Mouse (Mus musculus) embryonic facial prominence, embryonic 15.5 days (tissue): ENCODE measurements around the gene Rasal1. TPM values are rescaled to one million over a fixed set of nuclear protein-coding genes. Genes with fewer than 3 reads are reported as not detected.

Experiments
- ATAC-seq: fragments of 200-750 bp; cut with Nextera tagmentation; 2 replicates; pipeline ENCODE4 v1.8.0; 2017; ENCODE audit warnings: low read depth, moderate TSS enrichment; ENCODE audit not compliant: insufficient number of reproducible peaks, low FRiP score, low TSS enrichment
- H3K27ac ChIP-seq: fragments of 300-500 bp; sonication (generic); replicated peaks from 2 replicates; pipeline ENCODE4 v1.5.1; 2015; ENCODE audit warnings: mild to moderate bottlenecking, inconsistent platforms
- H3K27me3 ChIP-seq: fragments of 300-500 bp; sonication (generic); 2 replicates; pipeline ENCODE4 v1.6.1; 2015; ENCODE audit warnings: inconsistent platforms
- H3K36me3 ChIP-seq: fragments of 300-500 bp; sonication (generic); 2 replicates; pipeline ENCODE4 v1.6.1; 2015; ENCODE audit warnings: mild to moderate bottlenecking, inconsistent platforms
- H3K4me1 ChIP-seq: fragments of 300-500 bp; sonication (generic); 2 replicates; pipeline ENCODE4 v1.6.1; 2015; ENCODE audit warnings: inconsistent platforms
- H3K4me2 ChIP-seq: fragments of 300-500 bp; sonication (generic); replicated peaks from 2 replicates; pipeline ENCODE4 v1.6.1; 2015; ENCODE audit warnings: mild to moderate bottlenecking, inconsistent platforms
- H3K4me3 ChIP-seq: fragments of 300-500 bp; sonication (generic); replicated peaks from 2 replicates; pipeline ENCODE4 v1.5.1; 2015; ENCODE audit warnings: mild to moderate bottlenecking, inconsistent platforms
- H3K9ac ChIP-seq: fragments of 300-500 bp; sonication (generic); 2 replicates; pipeline ENCODE4 v1.6.1; 2015; ENCODE audit warnings: inconsistent platforms
- H3K9me3 ChIP-seq: fragments of 300-500 bp; sonication (generic); replicated peaks from 2 replicates; pipeline ENCODE4 v1.6.1; 2016; ENCODE audit warnings: inconsistent platforms
- WGBS: fragments of 180-500 bp; shearing (Covaris S2); methylation state at CpG from one replicate; pipeline ENCODE4 v1.1.7; 2015; 5-methylcytosine and 5-hydroxymethylcytosine counted together
- polyA plus RNA-seq: library from polyadenylated mRNA; unstranded; fragments of >200 nt; fragmentation: Nextera tagmentation; extraction: Ambion mirVana; gene quantifications from 2 replicates; pipeline ENCODE4 v1.2.1, GENCODE M21; 2015

Rasal1 gene
- polyA plus RNA-seq, 1 experiment from 2014 or later: 1.2 TPM

DNA sequence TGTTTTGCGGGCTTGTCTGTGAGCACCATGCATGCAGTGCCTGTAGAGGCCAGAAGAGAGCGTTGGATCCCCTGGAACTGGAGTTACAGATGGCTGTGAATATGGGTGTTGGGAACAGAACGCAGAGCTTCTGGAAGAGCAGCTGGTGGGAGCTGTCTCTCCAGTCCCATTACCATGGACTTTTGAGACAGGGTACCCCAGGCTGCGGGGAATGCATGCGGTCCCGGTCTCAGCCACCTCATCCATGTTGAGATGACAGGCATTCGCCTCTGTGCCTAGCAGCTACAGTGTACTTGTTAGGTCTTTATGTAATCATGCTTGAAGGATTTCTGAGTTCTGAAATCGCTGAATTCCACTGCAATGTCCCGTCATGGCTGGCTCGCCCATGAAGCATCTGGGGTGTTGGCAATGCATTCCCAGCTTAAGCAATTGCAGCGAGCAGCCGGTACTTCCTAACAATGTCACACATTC, 7.7 kb downstream of the Rasal1 start:
- Histone ChIP-seq H3K4me3 (no peak overlapping the region), H3K9ac (no peak overlapping the region), H3K4me1 (no peaks in the 10 kb centered on the region), H3K27me3 (peaks cover 7% of the 10 kb centered on the region; the same call in 1 of the 2 replicates), H3K9me3 (no peaks in the 10 kb centered on the region), H3K27ac (no peak overlapping the region), H3K36me3 (no peaks in the 10 kb centered on the region), H3K4me2 (no peak overlapping the region)
- 74% methylated on average over 12 of the region's 12 CpGs for WGBS
- ATAC-seq: no peak

DNA sequence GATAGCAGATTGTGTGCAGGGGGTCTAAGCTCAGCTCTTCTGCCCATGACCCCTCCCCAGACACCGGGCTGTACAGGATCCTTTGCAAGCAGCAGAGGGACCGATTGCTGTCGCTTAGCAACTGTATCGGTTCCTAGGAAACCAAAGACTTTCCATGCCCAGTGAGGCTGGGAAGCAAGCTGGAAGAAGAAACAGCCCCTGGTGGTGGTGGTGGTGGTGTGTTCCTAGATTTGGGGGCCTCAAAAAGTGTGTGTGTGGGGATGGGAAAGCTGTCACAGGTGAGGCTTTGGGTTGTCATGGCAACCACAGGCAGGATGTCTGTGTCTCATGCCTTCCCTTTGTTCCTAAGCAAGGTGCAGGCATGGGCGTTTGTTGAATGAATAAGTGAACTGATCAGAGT, 12.2 kb downstream of the Rasal1 start:
- Histone ChIP-seq H3K36me3 (no peaks in the 10 kb centered on the region), H3K9ac (no peak overlapping the region), H3K27ac (no peak overlapping the region), H3K4me3 (no peak overlapping the region), H3K9me3 (no peaks in the 10 kb centered on the region), H3K4me1 (no peaks in the 10 kb centered on the region), H3K27me3 (no peaks in the 10 kb centered on the region; the same call in none of the 2 replicates), H3K4me2 (no peak overlapping the region)
- 56% methylated on average over 5 of the region's 5 CpGs for WGBS
- no peak for ATAC-seq

DNA sequence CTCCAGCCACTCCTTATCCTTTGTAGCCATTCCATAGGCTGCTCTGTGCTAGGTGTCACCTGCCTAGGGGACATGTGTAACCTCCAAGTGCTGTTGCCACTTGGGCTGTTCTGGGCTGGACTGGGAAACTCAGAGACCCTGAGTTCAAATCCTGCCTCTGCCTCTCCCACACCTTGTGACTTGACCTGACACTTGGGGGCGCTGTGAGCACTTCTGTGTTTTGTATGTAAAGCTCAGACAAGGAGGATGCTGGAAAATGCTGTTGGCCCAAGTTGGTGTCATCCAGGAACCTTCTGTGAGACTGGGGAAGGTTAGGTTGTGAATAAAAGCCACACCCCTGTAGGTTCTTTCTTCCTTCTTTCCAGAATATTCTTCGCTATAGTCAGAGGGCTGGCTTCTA, 16.3 kb downstream of the Rasal1 start:
- Histone ChIP-seq H3K4me1 (no peaks in the 10 kb centered on the region), H3K27me3 (peaks cover 9% of the 10 kb centered on the region; the same call in 1 of the 2 replicates), H3K36me3 (no peaks in the 10 kb centered on the region), H3K4me3 (no peak overlapping the region), H3K9me3 (no peaks in the 10 kb centered on the region), H3K4me2 (no peak overlapping the region), H3K27ac (no peak overlapping the region), H3K9ac (no peak overlapping the region)
- no peak for ATAC-seq
- WGBS: 45% methylated on average over 2 of the region's 2 CpGs

DNA sequence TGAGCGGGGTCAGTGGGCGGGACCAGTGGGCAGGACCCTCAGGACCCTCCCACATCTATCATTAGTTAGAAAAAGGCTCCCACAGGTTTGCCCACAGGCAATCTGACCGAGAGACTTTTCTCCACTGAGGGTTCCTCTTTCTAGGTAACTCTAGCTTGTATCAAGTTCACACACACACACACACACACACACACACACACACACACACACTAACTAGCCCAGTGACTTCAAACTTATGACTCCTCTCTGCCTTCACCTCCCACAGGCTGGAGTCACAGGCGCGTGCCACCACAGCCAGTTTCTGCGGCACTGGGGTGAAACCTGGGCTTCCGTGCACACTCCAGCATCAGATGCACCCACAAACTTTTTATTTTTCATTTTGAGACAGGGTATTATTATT, 20.1 kb downstream of the Rasal1 start:
- no peaks in the 10 kb centered on the region for H3K4me1 ChIP-seq
- ATAC-seq: no peak
- H3K4me3 ChIP-seq: no peak overlapping the region
- 70% methylated on average over 7 of the region's 7 CpGs for WGBS
- H3K9ac ChIP-seq: no peak overlapping the region
- H3K4me2 ChIP-seq: no peak overlapping the region
- H3K9me3 ChIP-seq: no peaks in the 10 kb centered on the region
- H3K27ac ChIP-seq: no peak overlapping the region
- H3K27me3 ChIP-seq: peaks cover 9% of the 10 kb centered on the region; the same call in 1 of the 2 replicates
- no peaks in the 10 kb centered on the region for H3K36me3 ChIP-seq

DNA sequence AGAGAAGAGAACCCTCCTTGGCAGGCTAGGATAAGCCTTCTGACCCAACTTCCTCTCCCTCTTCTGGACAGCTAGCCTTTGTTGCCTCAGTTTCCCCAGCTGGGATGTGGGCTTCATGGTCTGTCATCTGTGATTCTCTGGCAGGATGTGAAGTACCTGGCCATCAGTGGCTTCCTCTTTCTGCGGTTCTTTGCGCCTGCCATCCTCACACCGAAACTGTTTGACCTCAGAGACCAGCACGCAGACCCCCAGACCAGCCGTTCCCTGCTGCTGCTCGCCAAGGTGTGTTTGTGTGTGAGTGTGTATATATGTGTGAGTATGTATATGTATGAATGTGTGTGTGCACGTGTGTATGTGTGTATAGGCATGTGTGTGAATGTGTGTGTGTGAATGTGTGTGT, 21.5 kb downstream of the Rasal1 start:
- Histone ChIP-seq H3K9ac (no peak overlapping the region), H3K9me3 (no peaks in the 10 kb centered on the region), H3K4me2 (no peak overlapping the region), H3K36me3 (no peaks in the 10 kb centered on the region), H3K4me1 (0 out of 2 replicates have a peak, but pooled peaks cover 5% of the 10 kb centered on the region), H3K27me3 (peaks cover 9% of the 10 kb centered on the region; the same call in 1 of the 2 replicates), H3K4me3 (no peak overlapping the region), H3K27ac (no peak overlapping the region)
- no peak for ATAC-seq
- 87% methylated on average over 7 of the region's 7 CpGs for WGBS

DNA sequence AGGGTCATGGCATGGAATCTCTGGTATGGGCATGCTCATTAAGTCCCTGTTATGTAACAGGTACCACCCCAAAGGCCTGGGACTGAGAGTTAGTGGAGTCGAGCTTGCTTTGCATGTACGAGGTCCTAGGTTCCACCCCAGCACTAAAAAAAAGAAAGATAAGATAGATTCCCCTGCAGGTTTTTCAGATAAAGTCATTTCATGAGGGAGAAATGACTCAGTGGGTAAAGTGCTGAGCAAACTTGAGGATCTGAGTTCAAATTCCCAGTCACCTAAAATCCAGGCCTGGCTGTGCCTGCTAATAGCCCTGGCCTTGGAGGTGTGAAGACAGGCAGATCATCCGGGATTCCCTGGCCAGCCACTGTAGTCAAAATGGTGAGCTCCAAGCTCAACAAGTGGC, 23.3 kb downstream of the Rasal1 start:
- Histone ChIP-seq H3K36me3 (no peaks in the 10 kb centered on the region), H3K27ac (no peak overlapping the region), H3K4me3 (no peak overlapping the region), H3K4me1 (0 out of 2 replicates have a peak, but pooled peaks cover 5% of the 10 kb centered on the region), H3K4me2 (no peak overlapping the region), H3K9me3 (no peaks in the 10 kb centered on the region), H3K27me3 (peaks cover under 1% of the 10 kb centered on the region; the same call in 1 of the 2 replicates), H3K9ac (no peak overlapping the region)
- no peak for ATAC-seq
- WGBS: 74% methylated on average over 3 of the region's 3 CpGs

DNA sequence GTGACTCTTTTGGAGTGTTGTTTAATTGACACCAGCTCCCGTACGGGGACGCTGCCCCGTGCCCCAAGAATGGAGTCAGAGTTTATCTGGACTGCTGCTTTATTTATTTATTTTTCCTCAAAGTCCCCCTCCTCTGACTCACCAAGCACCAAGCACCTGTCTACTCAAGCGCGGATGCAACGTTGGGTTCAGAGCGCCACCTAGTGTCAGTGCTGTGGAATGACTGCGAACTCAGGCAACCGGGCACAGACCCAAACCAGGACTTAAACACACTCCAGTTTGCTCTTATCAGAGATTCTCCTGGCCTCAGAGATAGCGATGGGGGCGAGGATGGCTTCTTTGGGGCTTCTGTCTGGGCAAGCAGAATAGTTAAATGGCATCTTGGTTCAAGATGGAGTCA, 25.0 kb downstream of the Rasal1 start:
- 7% methylated on average over 12 of the region's 12 CpGs for WGBS
- Histone ChIP-seq H3K36me3 (no peaks in the 10 kb centered on the region), H3K4me3 (no peak overlapping the region), H3K4me2 (no peak overlapping the region), H3K9me3 (no peaks in the 10 kb centered on the region), H3K27ac (no peak overlapping the region), H3K27me3 (no peaks in the 10 kb centered on the region), H3K4me1 (0 out of 2 replicates have a peak, but pooled peaks cover 5% of the 10 kb centered on the region), H3K9ac (no peak overlapping the region)
- ATAC-seq: no peak

DNA sequence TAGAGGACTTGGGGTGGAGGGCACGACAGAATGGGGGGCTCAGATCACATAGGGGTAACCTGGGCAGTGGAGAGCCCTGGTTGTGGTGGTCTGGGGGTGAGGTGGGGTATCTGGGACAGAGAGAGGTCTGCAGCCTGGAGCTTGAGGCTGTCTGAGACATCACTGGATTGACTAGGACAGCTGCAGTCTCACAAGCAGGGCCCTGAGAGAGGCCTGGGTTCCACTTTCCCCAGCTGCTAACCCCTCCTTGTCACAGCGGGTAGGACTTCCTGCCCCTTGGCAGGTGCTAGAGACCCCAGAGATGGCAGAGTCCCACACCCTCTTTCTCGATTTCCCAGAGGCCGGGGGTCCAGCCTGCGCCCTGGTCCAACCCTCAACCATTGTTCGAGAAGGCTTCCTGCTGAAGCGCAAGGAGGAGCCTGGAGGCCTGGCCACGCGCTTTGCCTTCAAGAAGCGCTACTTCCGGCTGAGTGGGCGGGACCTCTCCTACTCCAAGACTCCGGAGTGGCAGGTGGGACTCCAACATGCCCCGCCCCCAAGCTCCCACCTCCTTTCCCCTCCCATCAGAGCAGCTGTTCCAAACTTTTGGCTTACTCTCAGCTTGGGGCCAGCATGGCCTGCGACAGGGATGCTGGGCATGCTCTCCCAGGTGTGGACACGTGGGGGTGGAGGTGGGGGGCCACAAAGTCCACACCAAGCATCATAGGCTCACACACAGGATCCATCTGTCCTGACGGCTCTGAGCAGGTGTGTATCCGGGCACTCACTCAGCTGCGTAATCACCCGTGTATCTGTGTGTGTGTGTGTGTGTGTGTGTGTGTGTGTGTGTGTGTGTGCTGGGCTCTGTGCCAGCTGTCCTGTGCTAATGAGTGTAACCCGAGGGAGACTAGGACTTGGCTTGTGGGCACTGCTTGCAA, 25.9 kb downstream of the Rasal1 start:
- H3K9me3 ChIP-seq: no peaks in the 10 kb centered on the region
- WGBS: 31% methylated on average over 21 of the region's 21 CpGs
- no peaks in the 10 kb centered on the region for H3K27me3 ChIP-seq
- H3K4me3 ChIP-seq: no peak overlapping the region
- no peaks in the 10 kb centered on the region for H3K36me3 ChIP-seq
- no peak overlapping the region; the same call in 1 of the 2 replicates for H3K4me2 ChIP-seq
- no peak overlapping the region for H3K9ac ChIP-seq
- peak; percentile 41; the same call in 1 of the 2 replicates for ATAC-seq
- 0 out of 2 replicates have a peak overlapping the region, but pooled peaks have one; percentile 25 for H3K27ac ChIP-seq
- peaks cover 8% of the 10 kb centered on the region for H3K4me1 ChIP-seq

DNA sequence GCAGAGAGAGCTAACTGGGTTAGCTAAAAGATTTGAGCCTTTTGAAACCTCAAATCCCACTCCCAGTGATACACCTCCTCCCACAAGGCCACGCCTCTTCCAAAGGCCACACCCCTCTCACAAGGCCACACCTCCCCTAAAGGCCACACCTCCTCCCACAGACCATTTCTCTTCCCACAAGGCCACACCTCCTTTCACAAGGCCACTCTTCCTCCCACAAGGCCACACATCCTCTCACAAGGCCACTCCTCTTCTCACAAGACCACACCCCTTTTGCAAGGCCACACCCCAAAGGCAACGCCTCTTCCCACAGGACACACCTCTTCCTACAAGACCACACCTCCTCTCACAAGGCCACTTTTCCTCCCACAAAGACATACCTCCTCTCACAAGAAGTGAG, 28.9 kb downstream of the Rasal1 start:
- 34% methylated on average over 2 of the region's 2 CpGs for WGBS
- H3K27ac ChIP-seq: no peak overlapping the region
- no peak overlapping the region for H3K4me3 ChIP-seq
- peaks cover 19% of the 10 kb centered on the region for H3K4me1 ChIP-seq
- no peak overlapping the region for H3K4me2 ChIP-seq
- peaks cover 11% of the 10 kb centered on the region for H3K27me3 ChIP-seq
- no peaks in the 10 kb centered on the region for H3K36me3 ChIP-seq
- H3K9ac ChIP-seq: no peak overlapping the region
- ATAC-seq: no peak
- H3K9me3 ChIP-seq: no peaks in the 10 kb centered on the region

DNA sequence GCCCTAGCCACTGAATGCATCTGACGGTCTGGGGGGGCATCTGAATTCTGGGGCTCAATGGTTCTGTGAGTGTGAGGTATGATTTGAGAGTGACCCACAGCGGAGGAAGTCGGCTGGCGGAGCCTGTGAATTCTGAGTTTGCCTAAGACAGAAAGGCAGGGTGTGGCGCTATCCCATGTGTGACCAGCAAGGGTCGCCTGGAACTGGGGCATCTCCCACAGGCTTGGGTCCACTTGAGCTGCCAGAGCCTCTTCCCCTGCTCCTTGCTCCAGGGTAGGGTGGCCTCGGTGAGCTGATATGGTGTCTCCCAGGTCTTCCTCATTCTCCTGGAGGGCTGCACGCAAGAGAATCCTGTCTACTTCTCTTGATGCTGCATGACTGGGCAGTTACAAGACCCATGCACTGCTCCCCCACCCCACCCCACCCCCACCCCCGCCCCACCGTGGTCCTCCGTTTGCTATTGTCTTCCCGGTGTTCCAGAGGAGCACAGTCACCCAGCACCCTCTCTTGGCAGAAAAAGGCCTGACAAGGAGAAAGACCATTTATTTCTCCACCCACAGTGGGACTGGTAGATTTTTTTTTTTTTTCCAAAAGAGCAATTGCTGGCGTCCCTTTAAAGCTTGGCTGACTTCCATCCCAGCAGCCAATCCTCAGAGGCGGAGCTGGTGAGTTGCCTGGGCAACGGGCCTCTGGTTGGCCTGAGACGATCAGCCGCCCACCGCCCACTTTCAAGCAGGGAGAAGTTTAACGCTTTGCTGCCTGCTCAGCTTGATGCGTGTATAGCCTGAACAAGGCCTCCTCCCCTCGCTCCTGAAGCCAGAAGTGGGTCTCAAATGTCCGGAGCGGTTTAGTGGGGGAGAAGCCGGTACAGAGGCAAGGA, 31.3 kb downstream of the Rasal1 start:
- Histone ChIP-seq H3K27ac (no peak overlapping the region), H3K4me3 (peak overlapping the region; percentile 36), H3K9ac (no peak overlapping the region), H3K4me1 (peaks cover 14% of the 10 kb centered on the region), H3K36me3 (no peaks in the 10 kb centered on the region), H3K9me3 (no peaks in the 10 kb centered on the region), H3K27me3 (peaks cover 22% of the 10 kb centered on the region), H3K4me2 (peak overlapping the region; percentile 56)
- ATAC-seq: peak; percentile 89
- WGBS: 4% methylated on average over 24 of the region's 24 CpGs

DNA sequence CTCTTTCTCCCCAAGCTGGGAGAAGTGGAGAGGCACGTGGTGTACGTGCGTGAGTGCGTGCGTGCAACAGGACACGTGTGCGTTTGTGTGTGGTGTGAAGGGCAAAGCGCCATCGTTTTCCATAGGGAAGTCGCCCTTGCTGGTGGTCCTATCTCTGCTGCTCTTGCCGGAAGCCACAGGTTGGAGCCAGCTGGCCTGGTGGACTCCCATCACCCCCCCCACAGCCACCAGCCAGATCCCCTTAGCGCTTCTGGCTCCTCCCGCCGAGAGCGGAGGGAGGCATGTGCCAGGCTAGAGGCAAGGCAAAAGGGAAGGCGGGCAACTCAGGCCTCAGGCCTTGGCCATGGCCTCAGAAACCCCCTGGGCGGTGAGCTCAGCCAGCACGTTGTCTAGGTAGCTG, 32.3 kb downstream of the Rasal1 start:
- no peaks in the 10 kb centered on the region for H3K36me3 ChIP-seq
- peaks cover 14% of the 10 kb centered on the region for H3K4me1 ChIP-seq
- no peak for ATAC-seq
- no peaks in the 10 kb centered on the region for H3K9me3 ChIP-seq
- H3K9ac ChIP-seq: no peak overlapping the region
- H3K4me3 ChIP-seq: no peak overlapping the region
- H3K4me2 ChIP-seq: no peak overlapping the region
- H3K27me3 ChIP-seq: peaks cover 22% of the 10 kb centered on the region
- 86% methylated on average over 18 of the region's 18 CpGs for WGBS
- no peak overlapping the region for H3K27ac ChIP-seq
